Mouse (Mus musculus): ENCODE measurements around the gene Gm3233.
"Not testable (repeated sequence)": the region's sequence is repeated elsewhere in the genome, so short reads cannot be mapped to it uniquely, and the experiment has no call there.

The Gm3233 gene

GRCm38 (mm10) chr10:77759582-77759981 is at the start of gene Gm3233:
Gm3233 (minus strand) TSS chr10:77759682.
- not testable (repeated sequence) for DNase-seq

DNA sequence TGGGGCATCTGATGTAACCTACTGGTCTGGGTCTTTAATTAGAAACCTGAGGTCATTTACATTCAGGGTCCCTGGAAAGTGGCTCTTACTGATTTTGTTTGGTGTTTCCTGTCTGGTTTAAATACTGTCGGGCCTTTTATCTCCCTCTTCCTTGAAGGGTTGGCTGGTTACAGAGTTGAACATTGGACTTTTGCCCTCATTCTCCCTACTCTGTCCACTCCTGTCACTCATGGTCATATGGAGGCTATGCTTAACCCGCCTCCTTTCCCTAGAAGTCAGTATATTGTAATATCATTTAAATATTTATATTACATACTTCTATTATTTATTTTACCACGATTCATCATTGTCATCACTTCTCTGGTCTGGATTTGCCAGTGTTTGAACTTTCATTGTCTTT is 44.6 kb upstream of the Gm3233 start:
- no peak for DNase-seq

DNA sequence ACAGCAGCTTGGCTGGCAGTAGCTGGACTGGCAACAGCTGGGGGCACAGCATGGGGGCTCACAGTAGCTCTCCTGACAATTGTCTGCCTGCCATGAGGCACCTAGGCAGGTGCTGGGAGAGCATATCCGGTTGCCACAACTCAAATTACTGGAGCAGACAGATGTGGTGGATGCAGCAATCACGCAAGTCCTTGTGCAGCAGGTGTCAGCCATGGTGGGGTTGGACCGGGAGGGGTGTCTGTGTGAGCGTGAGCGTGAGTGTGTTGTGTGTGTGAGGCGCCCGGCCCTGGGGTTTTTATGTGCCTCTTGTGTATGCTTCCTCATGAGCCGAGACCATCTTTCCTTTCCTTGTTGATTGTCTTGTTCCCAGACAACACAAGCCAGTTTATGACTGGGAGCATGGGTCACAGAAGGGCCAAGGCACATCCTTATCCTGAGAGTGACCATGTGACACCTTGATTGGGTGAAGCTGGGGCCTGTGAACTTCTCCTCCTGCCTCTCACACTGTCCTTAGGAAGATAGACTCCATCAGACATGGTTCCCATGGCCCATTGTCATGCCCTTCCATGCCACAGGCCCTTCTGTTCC is 39.5 kb upstream of the Gm3233 start, which contains the start of gene Gm19668:
Gene Gm19668 (minus strand): TSS at position 213 of the 588 bp plus-strand sequence.
- DNase-seq, result no peak

DNA sequence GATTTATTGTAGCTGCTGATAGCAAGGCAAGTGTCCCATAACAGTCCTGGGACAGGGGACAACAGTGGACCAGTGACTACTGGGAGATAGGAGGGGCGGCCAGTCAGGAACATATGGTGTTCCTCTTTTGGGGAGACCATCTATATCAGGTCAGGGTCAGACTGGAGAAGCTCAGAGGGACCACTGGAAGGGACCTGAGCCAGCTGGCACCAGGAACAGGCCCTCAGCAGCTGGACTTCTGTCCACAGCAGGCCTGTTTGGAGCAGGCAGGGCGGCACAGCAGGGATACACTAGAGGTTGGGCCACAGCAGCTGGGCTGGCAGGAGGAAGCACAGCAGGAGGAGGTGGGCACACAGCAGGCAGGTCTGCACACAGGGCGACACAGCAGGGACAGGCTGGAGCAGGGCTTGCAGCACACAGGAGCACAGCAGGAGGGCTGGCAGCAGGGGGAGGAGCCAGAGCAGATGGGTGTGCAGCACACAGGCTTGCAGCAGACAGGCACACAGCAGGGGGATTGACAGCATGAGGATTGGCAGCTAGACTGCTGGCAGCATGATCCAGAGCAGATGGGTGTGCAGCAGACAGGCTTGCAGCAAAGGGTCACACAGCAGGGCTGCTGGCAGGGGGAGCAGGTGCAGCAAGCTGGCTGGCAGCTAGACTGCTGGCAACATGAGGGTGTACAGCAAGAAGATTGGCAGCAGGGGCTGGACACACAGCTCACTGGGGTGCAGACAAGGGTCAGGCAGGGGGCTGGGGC is 38.9 kb upstream of the Gm3233 start:
- not testable (repeated sequence) for DNase-seq

- DNase-seq, result no peak
Measured at GRCm38 (mm10) chr10:77797677-77798076, 38.2 kb upstream of the Gm3233 start.

- DNase-seq, result no peak
Measured at GRCm38 (mm10) chr10:77794976-77795375, 35.5 kb upstream of the Gm3233 start, which contains the start of gene Gm9639. Gm9639 (minus strand) TSS chr10:77795076.

- DNase-seq, result no peak
Measured at GRCm38 (mm10) chr10:77788621-77789020, 29.1 kb upstream of the Gm3233 start.

- peak; percentile 4 for DNase-seq
Measured at GRCm38 (mm10) chr10:77787876-77788275, 28.4 kb upstream of the Gm3233 start, which contains the start of gene Gm7137. Gm7137 (minus strand) TSS chr10:77788200.

- not testable (repeated sequence) for DNase-seq
Measured at GRCm38 (mm10) chr10:77783396-77783795, 23.9 kb upstream of the Gm3233 start.

DNA sequence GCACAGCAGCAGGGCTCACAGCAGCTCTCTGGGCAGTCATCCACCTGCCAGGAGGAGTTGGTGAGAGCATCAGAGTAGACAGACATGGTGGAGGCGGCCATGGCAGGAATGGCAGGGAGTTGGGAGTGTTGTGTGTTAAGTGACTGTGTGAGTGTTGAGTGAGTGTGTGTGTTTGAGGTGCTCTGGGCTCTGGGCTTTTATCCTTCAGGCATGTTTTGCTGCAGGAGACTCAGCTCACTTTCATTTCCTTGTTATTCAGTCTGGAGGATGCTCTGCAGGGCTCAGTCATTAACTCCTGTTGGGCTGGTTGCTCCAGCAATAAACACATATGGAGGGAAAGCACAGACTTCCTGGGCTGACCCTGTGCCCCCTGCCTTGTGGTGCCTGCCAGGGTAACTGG is 23.0 kb upstream of the Gm3233 start, which contains the start of gene Gm3250:
Gene Gm3250 (minus strand): TSS at position 101 of the 400 bp plus-strand sequence.
- DNase-seq, result not testable (repeated sequence)

DNA sequence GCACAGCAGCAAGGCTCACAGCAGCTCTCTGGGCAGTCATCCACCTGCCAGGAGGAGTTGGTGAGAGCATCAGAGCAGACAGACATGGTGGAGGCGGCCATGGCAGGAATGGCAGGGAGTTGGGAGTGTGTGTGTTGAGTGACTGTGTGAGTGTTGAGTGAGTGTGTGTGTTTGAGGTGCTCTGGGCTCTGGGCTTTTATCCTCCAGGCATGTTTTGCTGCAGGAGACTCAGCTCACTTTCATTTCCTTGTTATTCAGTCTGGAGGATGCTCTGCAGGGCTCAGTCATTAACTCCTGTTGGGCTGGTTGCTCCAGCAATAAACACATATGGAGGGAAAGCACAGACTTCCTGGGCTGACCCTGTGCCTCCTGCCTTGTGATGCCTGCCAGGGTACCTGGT is 17.4 kb upstream of the Gm3233 start, which contains the start of gene Gm7138:
Gene Gm7138 (minus strand): TSS at position 101 of the 400 bp plus-strand sequence.
- DNase-seq, result not testable (repeated sequence)

GRCm38 (mm10) chr10:77772142-77772541 is 12.7 kb upstream of the Gm3233 start:
- DNase-seq, result not testable (repeated sequence)

GRCm38 (mm10) chr10:77771225-77771624 is 11.7 kb upstream of the Gm3233 start, which contains the start of gene Gm3238:
Gm3238 (minus strand) TSS chr10:77771325.
- not testable (repeated sequence) for DNase-seq

DNA sequence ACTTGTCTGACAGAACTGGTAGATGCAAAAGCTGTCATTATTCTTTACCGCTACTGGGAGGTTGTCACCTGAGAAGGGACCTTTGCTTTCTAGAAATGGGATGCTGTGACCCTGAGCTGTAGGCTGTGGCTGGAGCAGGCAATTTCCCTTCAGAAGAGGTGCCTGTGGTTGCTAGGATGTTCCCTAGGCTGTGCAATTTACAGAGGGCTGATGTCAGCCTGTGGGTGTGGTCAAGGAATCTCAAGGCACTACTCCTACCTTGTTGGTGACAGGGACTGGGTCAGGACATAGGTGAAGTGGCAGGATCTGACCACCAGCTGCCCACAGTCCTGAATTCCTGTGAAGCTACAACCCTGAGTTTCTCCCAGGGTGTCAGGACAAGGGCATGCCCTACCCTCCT is 10.2 kb upstream of the Gm3233 start:
- DNase-seq, result no peak

DNA sequence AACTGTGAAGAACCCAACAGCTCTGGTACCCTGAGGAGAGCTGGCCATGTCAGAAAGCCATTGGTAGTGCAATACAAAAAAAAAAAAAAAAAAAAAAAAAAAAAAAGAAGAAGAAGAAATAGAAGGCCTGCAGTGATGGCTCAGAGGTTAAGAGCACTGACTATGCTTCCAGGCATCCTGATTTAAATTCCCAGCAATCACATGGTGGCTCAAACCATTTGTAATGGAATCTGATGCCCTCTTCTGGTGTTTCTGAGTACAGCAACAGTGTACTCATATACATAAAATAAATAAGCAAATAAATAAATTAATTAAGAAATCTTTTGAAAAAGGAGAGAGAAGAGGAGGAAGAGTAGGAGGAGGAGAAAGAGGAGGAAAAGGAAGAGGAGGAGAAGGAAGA is 6.0 kb downstream of the Gm3233 start:
- DNase-seq, result no peak

DNA sequence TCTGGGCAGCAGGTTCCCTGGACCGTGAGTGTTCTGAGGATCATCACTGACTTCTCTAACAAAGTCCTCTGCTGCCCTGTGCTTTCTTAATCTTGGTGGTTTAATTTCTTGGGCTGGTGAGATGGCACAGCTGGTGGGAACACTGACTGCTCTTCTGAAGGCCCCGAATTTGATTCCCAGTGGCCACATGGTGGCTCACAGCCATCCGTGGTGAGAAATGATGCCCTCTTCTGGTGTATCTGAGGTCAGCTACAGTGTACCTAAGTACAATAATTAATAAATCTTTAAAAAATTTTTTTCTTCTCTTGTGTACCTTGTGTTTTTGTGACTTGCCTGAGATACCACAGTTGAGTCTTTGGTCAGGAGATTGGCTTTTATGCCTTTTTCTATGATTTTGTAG is 7.2 kb downstream of the Gm3233 start:
- not testable (repeated sequence) for DNase-seq

- DNase-seq, result not testable (repeated sequence)
Measured at GRCm38 (mm10) chr10:77751254-77751653, 8.2 kb downstream of the Gm3233 start, which contains the start of gene Gm9736. Gm9736 (minus strand) TSS chr10:77751354.

DNA sequence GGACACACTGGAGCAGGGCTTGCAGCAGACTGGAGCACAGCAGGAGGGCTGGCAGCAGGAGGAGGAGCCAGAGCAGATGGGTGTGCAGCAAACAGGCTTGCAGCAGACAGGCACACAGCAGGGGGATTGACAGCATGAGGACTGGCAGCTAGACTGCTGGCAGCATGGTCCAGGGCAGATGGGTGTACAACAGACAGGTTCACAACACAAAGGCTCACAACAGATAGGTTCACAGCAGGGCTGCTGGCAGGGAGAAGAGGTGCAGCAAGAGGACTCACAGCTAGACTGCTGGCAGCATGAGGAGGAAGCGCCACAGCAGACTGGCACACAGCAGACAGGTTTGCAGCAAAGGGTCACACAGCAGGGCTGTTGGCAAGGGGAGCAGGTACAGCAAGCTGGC is 8.8 kb downstream of the Gm3233 start:
- DNase-seq, result not testable (repeated sequence)

GRCm38 (mm10) chr10:77741924-77742688 is 17.4 kb downstream of the Gm3233 start, which contains the start of gene Gm18596:
Gm18596 (minus strand) TSS chr10:77742638.
- DNase-seq, result not testable (repeated sequence)

DNA sequence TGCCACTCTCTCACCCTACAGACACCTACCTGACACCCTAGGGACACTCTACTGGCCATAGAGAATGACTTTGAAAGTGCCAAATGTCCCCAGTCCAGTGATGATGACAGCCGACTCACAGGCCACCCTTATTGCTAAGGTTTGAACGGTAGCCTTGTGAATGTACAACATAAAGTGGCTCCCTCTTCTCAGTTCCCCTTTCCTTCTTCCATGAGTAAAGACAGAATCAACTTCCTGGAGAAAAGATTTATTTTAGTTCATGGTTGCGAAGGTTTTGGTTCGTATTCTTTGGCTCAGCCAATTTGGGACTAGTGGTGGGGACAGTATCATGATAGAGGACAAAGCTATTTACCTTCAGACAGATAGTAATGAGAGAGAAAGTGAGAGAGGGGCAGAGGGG is 20.6 kb downstream of the Gm3233 start:
- no peak for DNase-seq

DNA sequence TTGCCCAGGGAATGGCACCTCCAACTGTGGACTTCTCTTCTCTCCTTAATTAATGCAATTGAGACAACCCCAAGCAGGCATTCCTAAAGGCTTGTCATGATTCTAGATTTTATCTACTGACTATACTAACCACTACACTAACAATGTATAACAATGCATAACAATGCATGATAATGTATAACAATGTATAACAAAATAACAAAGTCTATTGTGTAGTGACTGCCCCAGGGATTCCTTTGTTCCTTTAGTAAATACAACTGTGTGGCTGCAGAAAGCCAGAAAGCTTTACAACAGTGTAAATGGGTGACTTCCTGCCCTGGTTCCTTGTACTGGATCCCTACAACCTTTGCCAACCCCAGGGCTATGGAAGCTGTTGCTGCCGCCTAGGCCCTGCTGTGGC is 23.6 kb downstream of the Gm3233 start:
- DNase-seq, result no peak

- DNase-seq, result no peak
Measured at GRCm38 (mm10) chr10:77729241-77729640, 30.2 kb downstream of the Gm3233 start.

DNA sequence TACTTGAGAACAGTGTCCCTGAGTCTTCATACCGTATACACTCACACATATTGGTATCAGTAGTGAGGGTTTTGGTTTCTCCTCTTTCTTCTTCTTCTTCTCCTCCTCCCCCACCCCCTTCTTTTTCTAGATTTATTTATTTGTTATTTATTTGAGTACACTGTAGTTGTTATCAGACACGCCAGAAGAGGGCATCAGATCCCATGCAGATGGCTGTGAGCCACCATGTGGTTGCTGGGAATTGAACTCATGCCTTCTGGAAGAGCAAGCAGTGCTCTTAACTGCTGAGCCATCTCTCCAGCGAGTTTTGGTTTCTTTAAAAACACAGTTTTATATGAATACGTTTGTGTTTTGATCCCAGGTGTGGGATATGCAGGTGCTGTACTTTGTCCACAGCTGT is 31.2 kb downstream of the Gm3233 start:
- DNase-seq, result no peak
